Mouse (Mus musculus) ES-Bruce4 (cell line): ENCODE measurements around the gene Rpl3l.

Source experiments
- CTCF ChIP-seq: IDR thresholded peaks from one replicate; pipeline ENCODE4 v1.8.1; 2011; ENCODE audit warnings: low read depth, low read length
- EP300 ChIP-seq: IDR thresholded peaks from 2 replicates; pipeline ENCODE4 v1.6.1; 2011; ENCODE audit warnings: low read depth, low read length; ENCODE audit not compliant: insufficient read depth
- POLR2A ChIP-seq: IDR thresholded peaks from one replicate; pipeline ENCODE4 v1.8.1; 2011; ENCODE audit warnings: low read length; ENCODE audit not compliant: insufficient read depth

GRCm38 (mm10) chr17:24734513-24734912 lies 6.9 kb downstream of the Rpl3l start:
- TF ChIP-seq POLR2A (no peak), CTCF (no peak), EP300 (no peak)
